8 mouse cellular contexts compared by ENCODE assay signal in genomic region chr14:47649631-47650337, GRCm38 (mm10). TPM values are rescaled to one million over a fixed set of nuclear protein-coding genes. Genes with fewer than 3 reads are reported as not detected.
DNase-seq lines count a peak whose midpoint lies in the region; ATAC-seq and TF ChIP-seq lines count a peak whose summit lies in the region.

No protein-coding gene starts in this region.

- TF ChIP-seq EP300 in CH12.LX (IDR thresholded peaks at IDR 0.05; ENCODE audit: low read length), result no peak

- under 1% methylated on average over 46 of the region's 46 CpGs for WGBS in heart, embryonic 14.5 days
- under 1% methylated on average over 46 of the region's 46 CpGs for WGBS in lung, embryonic 16.5 days

- in situ Hi-C loops in CH12.LX (cut with MboI; ENCODE audit: low pct_ligation_motif_present, low pct_unique_long_range_greater_than_20kb, low sequenced_read_pairs), result no loop called here

- TF ChIP-seq CTCF in CH12.LX (conservative IDR thresholded peaks at IDR 0.05 in 1 of 2, IDR thresholded peaks at IDR 0.05 in 1 of 2; ENCODE audit: low read depth in 2 of 2, low read length in 2 of 2), result no peak
- TF ChIP-seq CTCF in embryonic fibroblast, embryonic 13.5 days (IDR thresholded peaks at IDR 0.05; ENCODE audit: borderline replicate concordance, insufficient read depth, low read length), result no peak

- dilution Hi-C loops in CH12.LX (cut with MboI; ENCODE audit: extremely low pct_ligation_motif_present, extremely low pct_unique_long_range_greater_than_20kb, low sequenced_read_pairs), result no loop called here

- H3K9me3 ChIP-seq in CH12.LX (replicated peaks; ENCODE audit: low read length), result no peaks in the 10 kb centered on the region
- no peaks in the 10 kb centered on the region for H3K9me3 ChIP-seq in heart, embryonic 14.5 days (ENCODE audit: control insufficient read depth, low read length)
- no peaks in the 10 kb centered on the region for H3K9me3 ChIP-seq in lung, embryonic 16.5 days (ENCODE audit: control insufficient read depth, low read length)

- H3K27me3 ChIP-seq in CH12.LX (replicated peaks), result no peaks in the 10 kb centered on the region
- H3K27me3 ChIP-seq in heart, embryonic 14.5 days (ENCODE audit: control insufficient read depth, insufficient read depth, low read length), result no peaks in the 10 kb centered on the region
- no peaks in the 10 kb centered on the region for H3K27me3 ChIP-seq in lung, embryonic 16.5 days (ENCODE audit: control insufficient read depth, insufficient read depth, low read depth, low read length)

- H3K4me3 ChIP-seq in CH12.LX (replicated peaks in 1 of 3; ENCODE audit: low read depth in 2 of 3, low read length in 2 of 3, poor library complexity in 1 of 3), result peak overlapping the region; percentile 69 to 99 (median 88)
- H3K4me3 ChIP-seq in embryonic fibroblast, embryonic 13.5 days (ENCODE audit: insufficient read depth, low read length), result peak overlapping the region; percentile 84
- H3K4me3 ChIP-seq in heart, embryonic 14.5 days (ENCODE audit: control insufficient read depth in 1 of 2, insufficient read depth in 1 of 2, low read depth in 1 of 2, low read length in 2 of 2), result peak overlapping the region; percentile 94 to 99
- peak overlapping the region; percentile 93 for H3K4me3 ChIP-seq in lung, embryonic 16.5 days (ENCODE audit: low read length)

- peaks cover 2 to 39% of the 10 kb centered on the region in 2 experiments; a peak in 3 of 4 replicates for H3K4me1 ChIP-seq in CH12.LX (ENCODE audit: control insufficient read depth in 1 of 2, insufficient read depth in 2 of 2)
- H3K4me1 ChIP-seq in embryonic fibroblast, embryonic 13.5 days (ENCODE audit: control insufficient read depth, insufficient read depth, low read length), result peaks cover 6% of the 10 kb centered on the region
- peaks cover 2 to 27% of the 10 kb centered on the region in 2 experiments; a peak in 3 of 4 replicates for H3K4me1 ChIP-seq in heart, embryonic 14.5 days (ENCODE audit: control insufficient read depth in 2 of 2, insufficient read depth in 2 of 2, low read length in 2 of 2)
- H3K4me1 ChIP-seq in lung, embryonic 16.5 days (replicated peaks; ENCODE audit: control insufficient read depth, insufficient read depth, low read length), result peaks cover 12% of the 10 kb centered on the region

- ATAC-seq in heart, embryonic 14.5 days (ENCODE audit: insufficient number of reproducible peaks, insufficient read depth, low FRiP score, low read depth), result peak; percentile 81
- peak; percentile 88 for ATAC-seq in lung, embryonic 16.5 days (ENCODE audit: low read depth)

- H3K79me2 ChIP-seq in CH12.LX (replicated peaks; ENCODE audit: control insufficient read depth, extremely low read depth, insufficient read depth, poor library complexity, severe bottlenecking), result peaks cover 37% of the 10 kb centered on the region

- peaks cover 0 to 7% of the 10 kb centered on the region in 2 experiments for H3K36me3 ChIP-seq in CH12.LX (replicated peaks in 1 of 2; ENCODE audit: control insufficient read depth in 1 of 2, insufficient read depth in 1 of 2, low read length in 1 of 2)
- no peaks in the 10 kb centered on the region for H3K36me3 ChIP-seq in heart, embryonic 14.5 days (ENCODE audit: control insufficient read depth, insufficient read depth, low read length)
- H3K36me3 ChIP-seq in lung, embryonic 16.5 days (ENCODE audit: control insufficient read depth, insufficient read depth, low read length), result no peaks in the 10 kb centered on the region

- H3K27ac ChIP-seq in CH12.LX (ENCODE audit: insufficient read depth, low read depth), result peak overlapping the region; percentile 37
- H3K27ac ChIP-seq in embryonic fibroblast, embryonic 13.5 days (ENCODE audit: insufficient read depth, low read length), result peak overlapping the region; percentile 85
- peak overlapping the region; percentile 98 to 99 for H3K27ac ChIP-seq in heart, embryonic 14.5 days (replicated peaks in 1 of 2; ENCODE audit: control insufficient read depth in 1 of 2, insufficient read depth in 1 of 2, low read depth in 2 of 2, low read length in 2 of 2)
- H3K27ac ChIP-seq in lung, embryonic 16.5 days (ENCODE audit: low read length), result peak overlapping the region; percentile 95

- peak overlapping the region; percentile 66 for H3K9ac ChIP-seq in CH12.LX (ENCODE audit: insufficient read depth, low read depth)
- H3K9ac ChIP-seq in heart, embryonic 14.5 days (ENCODE audit: low read length), result peak overlapping the region; percentile 99
- peak overlapping the region; percentile 98 for H3K9ac ChIP-seq in lung, embryonic 16.5 days (ENCODE audit: low read length)

- DNase-seq in CH12.LX (ENCODE audit: extremely low read depth), result no peak
- peak; percentile 74 for DNase-seq in adrenal gland, postnatal 10 days
- peak; percentile 78 for DNase-seq in kidney, postnatal 10 days
- peak; percentile 37 for DNase-seq in ovary, postnatal 14 days (ENCODE audit: low spot score)
- DNase-seq in urinary bladder, postnatal 14 days (ENCODE audit: low spot score), result peak; percentile 53

- peak overlapping the region; percentile 96 for H3K4me2 ChIP-seq in CH12.LX (ENCODE audit: insufficient read depth, low read depth, poor library complexity, severe bottlenecking)
- peak overlapping the region; percentile 87 for H3K4me2 ChIP-seq in heart, embryonic 14.5 days (ENCODE audit: low read length)
- peak overlapping the region; percentile 80 for H3K4me2 ChIP-seq in lung, embryonic 16.5 days (ENCODE audit: low read depth, low read length)

- TF ChIP-seq POLR2A in CH12.LX (IDR thresholded peaks at IDR 0.05; ENCODE audit: low read depth, low read length), result no peak
- 0 out of 2 replicates have a peak, but pooled peaks have one; percentile 32 for TF ChIP-seq POLR2A in embryonic fibroblast, embryonic 13.5 days (IDR thresholded peaks at IDR 0.05; ENCODE audit: low read depth, low read length)

- TF ChIP-seq RAD21 in CH12.LX (IDR thresholded peaks at IDR 0.05; ENCODE audit: low read depth, low read length), result no peak

TF ChIP-seq in CH12.LX, 34 proteins besides CTCF, POLR2A, EP300 and RAD21:
- TF ChIP-seq JUND (conservative IDR thresholded peaks at IDR 0.05; ENCODE audit: low read depth, low read length) (no peak), HCFC1 (IDR thresholded peaks at IDR 0.05; ENCODE audit: low read depth, low read length) (no peak), NRF1 (IDR thresholded peaks at IDR 0.05; ENCODE audit: low read depth, low read length) (peak; percentile 67), USF2 (conservative IDR thresholded peaks at IDR 0.05; ENCODE audit: low read depth, low read length) (no peak), MXI1 (IDR thresholded peaks at IDR 0.05; ENCODE audit: low read depth, low read length) (peak; percentile 30; the same call in 1 of the 2 replicates), MEF2A (IDR thresholded peaks at IDR 0.05; ENCODE audit: borderline replicate concordance, low read depth, low read length) (peak; percentile 43; the same call in 1 of the 2 replicates), SIN3A (IDR thresholded peaks at IDR 0.05; ENCODE audit: low read length) (0 out of 2 replicates have a peak, but pooled peaks have one; percentile 33), KAT2A (IDR thresholded peaks at IDR 0.05; ENCODE audit: insufficient replicate concordance, low read length) (no peak)
TF ChIP-seq in CH12.LX: peak in this region for 4.

RNA-seq across cellular contexts. Expression of gene Ktn1, which starts 1.5 kb away (rescaled TPM):
- 19.8 and 23.2 TPM in 2 replicates for total RNA-seq in CH12.LX (2012; rRNA removed)
- total RNA-seq in CH12.LX (2014; rRNA removed), result 25.6 and 31.1 TPM in 2 replicates
- 56.5 and 69.7 TPM in 2 replicates for polyA plus RNA-seq in CH12.LX (2012; ENCODE audit: insufficient read length, low read depth)
- total RNA-seq in adrenal gland, postnatal 10 days (2021), result 10 to 100 TPM; 53.1 to 83.3 TPM
- polyA plus RNA-seq in embryonic fibroblast, embryonic 13.5 days (2011; ENCODE audit: insufficient read length, low read depth, missing spikeins), result 78.3 and 84.5 TPM in 2 replicates
- 92.8 and 105 TPM in 2 replicates for polyA plus RNA-seq in heart, embryonic 14.5 days (2014; fragmentation: Nextera tagmentation; extraction: Ambion mirVana)
- 51.9 and 56.8 TPM in 2 replicates for polyA plus RNA-seq in lung, embryonic 16.5 days (2015; fragmentation: Nextera tagmentation; extraction: Ambion mirVana)

Comparison
In these comparisons a context has a peak if more than half of its experiments do, and no peak if none do; other contexts are left out.
1. H3K27ac ChIP-seq: peak in every context shown above with its lines; median percentile 98 in heart, embryonic 14.5 days; 95 in lung, embryonic 16.5 days; 85 in embryonic fibroblast, embryonic 13.5 days; 37 in CH12.LX.